Comparison of ENCODE assay signal across 11 mouse cellular contexts in genomic region chr1:35813625-35814024, GRCm38 (mm10).
DNase-seq lines count a peak whose midpoint lies in the region; ATAC-seq and TF ChIP-seq lines count a peak whose summit lies in the region.
"Had no signal": no experiment of that assay in that cellular context is flagged by ENCODE, and none has a peak within 500 bp of the region (broad histone marks: within the 10 kb centered on the region; RNA-seq: fewer than 3 reads in every experiment).

No protein-coding gene starts in this region.

- H3K27ac ChIP-seq in CH12.LX (ENCODE audit: insufficient read depth, low read depth): no peak overlapping the region
- H3K27ac ChIP-seq: liver, embryonic 13.5 days had no signal

- 66% methylated on average over 5 of the region's 5 CpGs for WGBS in lung, adult 2 months

- H3K36me3 ChIP-seq in CH12.LX (replicated peaks in 1 of 2; ENCODE audit: control insufficient read depth in 1 of 2, insufficient read depth in 1 of 2, low read length in 1 of 2): no peaks in the 10 kb centered on the region
- H3K36me3 ChIP-seq: liver, embryonic 13.5 days had no signal

- no peaks in the 10 kb centered on the region for H3K9me3 ChIP-seq in CH12.LX (replicated peaks; ENCODE audit: low read length)
- H3K9me3 ChIP-seq: liver, embryonic 13.5 days had no signal

- no peak overlapping the region for H3K4me3 ChIP-seq in lung, adult 2 months (replicated peaks; ENCODE audit: extremely low read depth, low read depth, low read length)
- H3K4me3 ChIP-seq in CH12.LX (replicated peaks in 1 of 3; ENCODE audit: low read depth in 2 of 3, low read length in 2 of 3, poor library complexity in 1 of 3): no peak overlapping the region
- H3K4me3 ChIP-seq: liver, embryonic 13.5 days had no signal

- no peak for TF ChIP-seq POLR2A in lung, adult 2 months (IDR thresholded peaks at IDR 0.05; ENCODE audit: borderline replicate concordance, extremely low read depth, low read depth, low read length)
- no peak for TF ChIP-seq POLR2A in CH12.LX (IDR thresholded peaks at IDR 0.05; ENCODE audit: low read depth, low read length)

- no peak for TF ChIP-seq CTCF in lung, adult 2 months (IDR thresholded peaks at IDR 0.05; ENCODE audit: insufficient read depth, low read length)
- no peak for TF ChIP-seq CTCF in CH12.LX (conservative IDR thresholded peaks at IDR 0.05 in 1 of 2, IDR thresholded peaks at IDR 0.05 in 1 of 2; ENCODE audit: low read depth in 2 of 2, low read length in 2 of 2)

- peak; percentile 85 for ATAC-seq in common myeloid progenitor, adult 5-6 weeks (replicated peaks; ENCODE audit: low read depth, poor library complexity, severe bottlenecking)

- peak overlapping the region; percentile 2; the same call in 1 of the 2 replicates for H3K4me2 ChIP-seq in CH12.LX (ENCODE audit: insufficient read depth, low read depth, poor library complexity, severe bottlenecking)
- H3K4me2 ChIP-seq: liver, embryonic 13.5 days had no signal

- H3K27me3 ChIP-seq in CH12.LX (replicated peaks): no peaks in the 10 kb centered on the region
- H3K27me3 ChIP-seq: liver, embryonic 13.5 days had no signal

- no peaks in the 10 kb centered on the region for H3K4me1 ChIP-seq in lung, adult 2 months (ENCODE audit: control insufficient read depth, insufficient read depth, low read length)
- H3K4me1 ChIP-seq in CH12.LX (ENCODE audit: control insufficient read depth in 1 of 2, insufficient read depth in 2 of 2): peaks cover 31 to 59% of the 10 kb centered on the region in 2 experiments
- H3K4me1 ChIP-seq: liver, embryonic 13.5 days had no signal

- peak; percentile 53 for TF ChIP-seq EP300 in CH12.LX (IDR thresholded peaks at IDR 0.05; ENCODE audit: low read length)

- H3K9ac ChIP-seq in CH12.LX (ENCODE audit: insufficient read depth, low read depth): no peak overlapping the region
- H3K9ac ChIP-seq: liver, embryonic 13.5 days had no signal

- H3K79me2 ChIP-seq in CH12.LX (replicated peaks; ENCODE audit: control insufficient read depth, extremely low read depth, insufficient read depth, poor library complexity, severe bottlenecking): no peaks in the 10 kb centered on the region

- TF ChIP-seq RAD21 in CH12.LX (IDR thresholded peaks at IDR 0.05; ENCODE audit: low read depth, low read length): no peak

- DNase-seq in lung, adult 18-20 months: peak; percentile 37 to 38
- no peak for DNase-seq in lung, adult 2 months
- DNase-seq in CH12.LX (ENCODE audit: extremely low read depth): peak; percentile 66
- peak; percentile 22 for DNase-seq in naive thymus-derived CD4-positive, alpha-beta T cell, adult 2 months (ENCODE audit: low read depth)
- no peak for DNase-seq in yolk sac, embryonic 10.5 days (ENCODE audit: low spot score)
- no peak for DNase-seq in frontal cortex, adult 2 months (ENCODE audit: extremely low spot score in 1 of 2, low spot score in 1 of 2)
- DNase-seq: cerebellum, postnatal 10 days; gastrocnemius, postnatal 14 days; liver, embryonic 13.5 days; retina, postnatal 1 day had no signal

- dilution Hi-C loops in CH12.LX (cut with MboI; ENCODE audit: extremely low pct_ligation_motif_present, extremely low pct_unique_long_range_greater_than_20kb, low sequenced_read_pairs): no loop called here

- in situ Hi-C loops in CH12.LX (cut with MboI; ENCODE audit: low pct_ligation_motif_present, low pct_unique_long_range_greater_than_20kb, low sequenced_read_pairs): no loop called here

TF ChIP-seq in CH12.LX, 34 proteins besides CTCF, POLR2A, EP300 and RAD21:
- TF ChIP-seq ETS1 (conservative IDR thresholded peaks at IDR 0.05; ENCODE audit: low read depth, low read length) (peak; percentile 30; the same call in 1 of the 2 replicates), MXI1 (IDR thresholded peaks at IDR 0.05; ENCODE audit: low read depth, low read length) (no peak), MAX (IDR thresholded peaks at IDR 0.05; ENCODE audit: low read length) (0 out of 2 replicates have a peak, but pooled peaks have one; percentile 16), TCF12 (IDR thresholded peaks at IDR 0.05; ENCODE audit: low read depth, low read length) (no peak), IRF4 (IDR thresholded peaks at IDR 0.05; ENCODE audit: low read depth, low read length) (peak; percentile 20; the same call in 1 of the 2 replicates), NELFE (IDR thresholded peaks at IDR 0.05; ENCODE audit: low read depth, low read length) (no peak), SIN3A (IDR thresholded peaks at IDR 0.05; ENCODE audit: low read length) (peak; percentile 33; the same call in 1 of the 2 replicates), HCFC1 (IDR thresholded peaks at IDR 0.05; ENCODE audit: low read depth, low read length) (no peak), SMC3 (IDR thresholded peaks at IDR 0.05; ENCODE audit: low read depth, low read length) (peak; percentile 1; the same call in 1 of the 2 replicates), MAZ (IDR thresholded peaks at IDR 0.05; ENCODE audit: low read depth, low read length) (0 out of 2 replicates have a peak, but pooled peaks have one; percentile 25), MYC (IDR thresholded peaks at IDR 0.05; ENCODE audit: low read depth, low read length) (peak; percentile 19; the same call in 1 of the 2 replicates), CHD1 (IDR thresholded peaks at IDR 0.05; ENCODE audit: low read depth, low read length) (no peak), ZC3H11A (IDR thresholded peaks at IDR 0.05; ENCODE audit: low read depth, low read length) (no peak), JUN (IDR thresholded peaks at IDR 0.05; ENCODE audit: insufficient read depth, low read depth, low read length) (no peak), MEF2A (IDR thresholded peaks at IDR 0.05; ENCODE audit: borderline replicate concordance, low read depth, low read length) (peak; percentile 60; the same call in 1 of the 2 replicates), BHLHE40 (IDR thresholded peaks at IDR 0.05; ENCODE audit: low read depth, low read length) (peak; percentile 38; the same call in 1 of the 2 replicates), USF1 (IDR thresholded peaks at IDR 0.05; ENCODE audit: low read depth, low read length) (no peak), ZNF384 (IDR thresholded peaks at IDR 0.05; ENCODE audit: low read depth, low read length) (peak; percentile 62)

Comparison
In these comparisons a context has a peak if more than half of its experiments do, and no peak if none do; other contexts are left out.
1. DNase-seq: peak in lung, adult 18-20 months (2 of 2), CH12.LX (single experiment) and naive thymus-derived CD4-positive, alpha-beta T cell, adult 2 months (single experiment); none in lung, adult 2 months (single experiment), yolk sac, embryonic 10.5 days (single experiment) and frontal cortex, adult 2 months (0 of 2).